Comparison of ENCODE assay signal across 9 mouse cellular contexts in the genomic region with DNA sequence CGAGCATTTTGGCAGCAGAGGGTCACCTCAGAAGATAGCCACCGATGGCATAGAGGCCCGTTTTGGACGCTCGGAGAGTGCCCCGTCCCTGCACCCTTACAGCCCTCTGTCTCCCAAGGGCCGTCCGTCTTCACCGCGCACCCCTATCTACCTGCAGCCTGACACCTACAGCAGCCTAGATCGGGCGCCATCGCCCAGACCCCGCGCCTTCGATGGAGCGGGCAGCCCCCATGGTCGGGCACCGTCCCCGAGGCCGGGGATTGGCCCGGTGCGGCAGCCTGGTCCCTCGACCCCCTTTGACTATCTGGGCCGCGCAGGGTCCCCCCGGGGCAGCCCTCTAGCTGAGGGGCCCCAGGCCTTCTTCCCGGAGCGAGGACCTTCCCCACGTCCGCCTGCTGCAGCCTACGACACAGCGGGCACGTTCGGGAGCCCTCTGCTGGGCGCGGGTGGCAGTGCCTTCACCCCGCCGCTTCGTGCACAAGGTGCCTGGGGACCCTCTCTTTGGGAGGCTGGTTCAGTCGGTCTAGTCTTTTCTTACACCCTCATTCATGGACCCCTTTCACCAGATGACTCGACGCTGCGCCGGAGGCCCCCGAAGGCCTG. TPM values are rescaled to one million over a fixed set of nuclear protein-coding genes. Genes with fewer than 3 reads are reported as not detected.
DNase-seq lines count a peak whose midpoint lies in the region; ATAC-seq and TF ChIP-seq lines count a peak whose summit lies in the region.
"Had no signal": no experiment of that assay in that cellular context is flagged by ENCODE, and none has a peak within 500 bp of the region (broad histone marks: within the 10 kb centered on the region; RNA-seq: fewer than 3 reads in every experiment).

No protein-coding gene starts in this region.

- peak; percentile 76 to 80 for DNase-seq in left cerebral cortex, adult 18-20 months (ENCODE audit: low spot score in 2 of 2)
- no peak for DNase-seq in left cerebral cortex, adult 11 months (ENCODE audit: low spot score)
- peak; percentile 88 for DNase-seq in cerebellum, postnatal 10 days
- DNase-seq in frontal cortex, postnatal 36 days (ENCODE audit: low spot score in 2 of 2) = peak; percentile 65 to 71
- peak; percentile 84 for DNase-seq in intestine, embryonic 14.5 days (ENCODE audit: low spot score)
- no peak for DNase-seq in limb, embryonic 14.5 days (ENCODE audit: low spot score)
- peak; percentile 45 for DNase-seq in midbrain, postnatal 0 days (ENCODE audit: low spot score)
- DNase-seq in stomach, postnatal 0 days (ENCODE audit: low spot score) = peak; percentile 71

- ATAC-seq in intestine, embryonic 14.5 days (replicated peaks; ENCODE audit: low FRiP score, low TSS enrichment, low read depth) = peak; percentile 69; the same call in 1 of the 2 replicates
- peak; percentile 75 for ATAC-seq in limb, embryonic 14.5 days (ENCODE audit: low FRiP score, low read depth)
- peak; percentile 82 for ATAC-seq in midbrain, postnatal 0 days (ENCODE audit: low FRiP score)
- peak; percentile 50 for ATAC-seq in stomach, postnatal 0 days (ENCODE audit: low FRiP score, low TSS enrichment)
- ATAC-seq: Patski had no signal

- no peak overlapping the region for H3K27ac ChIP-seq in intestine, embryonic 14.5 days (ENCODE audit: low read depth)
- H3K27ac ChIP-seq in limb, embryonic 14.5 days (replicated peaks; ENCODE audit: low read depth, low read length) = no peak overlapping the region
- no peak overlapping the region for H3K27ac ChIP-seq in midbrain, postnatal 0 days (ENCODE audit: low read depth, low read length)
- H3K27ac ChIP-seq in stomach, postnatal 0 days (replicated peaks) = no peak overlapping the region

- TF ChIP-seq POLR2A in limb, embryonic 14.5 days (IDR thresholded peaks at IDR 0.05; ENCODE audit: borderline replicate concordance, extremely low read depth, insufficient read depth, insufficient read length) = no peak

- TF ChIP-seq CTCF in midbrain, postnatal 0 days (IDR thresholded peaks at IDR 0.05) = peak; percentile 88
- TF ChIP-seq CTCF in stomach, postnatal 0 days (IDR thresholded peaks at IDR 0.05; ENCODE audit: low read depth) = peak; percentile 83

- H3K4me2 ChIP-seq in intestine, embryonic 14.5 days (ENCODE audit: low read length) = peak overlapping the region; percentile 60
- peak overlapping the region; percentile 75 for H3K4me2 ChIP-seq in limb, embryonic 14.5 days (replicated peaks; ENCODE audit: low read depth, low read length, severe bottlenecking)
- peak overlapping the region; percentile 62 for H3K4me2 ChIP-seq in midbrain, postnatal 0 days (ENCODE audit: low read depth, low read length, poor library complexity, severe bottlenecking)
- H3K4me2 ChIP-seq in stomach, postnatal 0 days (replicated peaks; ENCODE audit: low read depth) = peak overlapping the region; percentile 60

- no peaks in the 10 kb centered on the region for H3K9me3 ChIP-seq in intestine, embryonic 14.5 days (ENCODE audit: control insufficient read depth, low read length)
- no peaks in the 10 kb centered on the region for H3K9me3 ChIP-seq in limb, embryonic 14.5 days (ENCODE audit: control insufficient read depth, low read length)
- H3K9me3 ChIP-seq in midbrain, postnatal 0 days (ENCODE audit: low read length) = no peaks in the 10 kb centered on the region
- H3K9me3 ChIP-seq in stomach, postnatal 0 days (ENCODE audit: control insufficient read depth, low read length) = no peaks in the 10 kb centered on the region

- peak overlapping the region; percentile 26 for H3K4me3 ChIP-seq in intestine, embryonic 14.5 days (ENCODE audit: low read depth, low read length)
- H3K4me3 ChIP-seq in limb, embryonic 14.5 days (replicated peaks; ENCODE audit: low read length) = peak overlapping the region; percentile 40
- peak overlapping the region; percentile 41 for H3K4me3 ChIP-seq in midbrain, postnatal 0 days (ENCODE audit: low read depth, low read length)
- H3K4me3 ChIP-seq in stomach, postnatal 0 days (ENCODE audit: low read depth, low read length) = peak overlapping the region; percentile 33

- no peaks in the 10 kb centered on the region for H3K36me3 ChIP-seq in intestine, embryonic 14.5 days (ENCODE audit: control insufficient read depth, insufficient read depth, low read length)
- H3K36me3 ChIP-seq in limb, embryonic 14.5 days (ENCODE audit: control insufficient read depth, insufficient read depth, low read length) = peaks cover 6% of the 10 kb centered on the region; the same call in 1 of the 2 replicates
- no peaks in the 10 kb centered on the region for H3K36me3 ChIP-seq in midbrain, postnatal 0 days (ENCODE audit: insufficient read depth, low read length)
- 0 out of 2 replicates have a peak, but pooled peaks cover 3% of the 10 kb centered on the region for H3K36me3 ChIP-seq in stomach, postnatal 0 days (ENCODE audit: control insufficient read depth, insufficient read depth, low read length)

- H3K9ac ChIP-seq in intestine, embryonic 14.5 days (ENCODE audit: low read length) = peak overlapping the region; percentile 33
- peak overlapping the region; percentile 46 for H3K9ac ChIP-seq in limb, embryonic 14.5 days (ENCODE audit: low read depth, low read length, severe bottlenecking)
- H3K9ac ChIP-seq in midbrain, postnatal 0 days (replicated peaks; ENCODE audit: low read length, poor library complexity, severe bottlenecking) = peak overlapping the region; percentile 61
- H3K9ac ChIP-seq in stomach, postnatal 0 days (ENCODE audit: low read length) = peak overlapping the region; percentile 50; the same call in 1 of the 2 replicates

- no peaks in the 10 kb centered on the region for H3K4me1 ChIP-seq in intestine, embryonic 14.5 days (replicated peaks; ENCODE audit: control insufficient read depth, insufficient read depth, low read length)
- H3K4me1 ChIP-seq in limb, embryonic 14.5 days (ENCODE audit: control insufficient read depth, insufficient read depth, low read length) = no peaks in the 10 kb centered on the region; the same call in 1 of the 2 replicates
- H3K4me1 ChIP-seq in midbrain, postnatal 0 days (ENCODE audit: insufficient read depth, low read length) = no peaks in the 10 kb centered on the region
- peaks cover 2% of the 10 kb centered on the region; the same call in 1 of the 2 replicates for H3K4me1 ChIP-seq in stomach, postnatal 0 days (replicated peaks; ENCODE audit: control insufficient read depth, insufficient read depth)

- peaks cover 5% of the 10 kb centered on the region; the same call in 1 of the 2 replicates for H3K27me3 ChIP-seq in intestine, embryonic 14.5 days (replicated peaks; ENCODE audit: control insufficient read depth, insufficient read depth, low read length)
- H3K27me3 ChIP-seq in limb, embryonic 14.5 days (ENCODE audit: control insufficient read depth, insufficient read depth, low read length) = no peaks in the 10 kb centered on the region
- no peaks in the 10 kb centered on the region; the same call in 1 of the 2 replicates for H3K27me3 ChIP-seq in midbrain, postnatal 0 days (ENCODE audit: insufficient read depth, low read length)
- H3K27me3 ChIP-seq in stomach, postnatal 0 days (ENCODE audit: control insufficient read depth, insufficient read depth, low read length) = no peaks in the 10 kb centered on the region
- H3K27me3 ChIP-seq: Patski had no signal

- WGBS in intestine, embryonic 14.5 days = 17% methylated on average over 46 of the region's 46 CpGs
- 15% methylated on average over 44 of the region's 46 CpGs for WGBS in limb, embryonic 14.5 days
- 11% methylated on average over 43 of the region's 46 CpGs for WGBS in midbrain, postnatal 0 days
- 20% methylated on average over 46 of the region's 46 CpGs for WGBS in stomach, postnatal 0 days

- TF ChIP-seq EP300 in stomach, postnatal 0 days (optimal IDR thresholded peaks at IDR 0.05) = no peak

RNA-seq across cellular contexts. Expression of a gene that starts 10.4 kb away (rescaled TPM):
- total RNA-seq in left cerebral cortex, adult 18-20 months (2021) = 1 to 10 TPM; 8.2 to 9.6 TPM
- 4.4 and 4.9 TPM in 2 replicates for polyA plus RNA-seq in intestine, embryonic 14.5 days (2014; fragmentation: Nextera tagmentation; extraction: Ambion mirVana)
- polyA plus RNA-seq in limb, embryonic 14.5 days (2012; rRNA removed) = 33.8 and 39.3 TPM in 2 replicates
- polyA plus RNA-seq in limb, embryonic 14.5 days (2014; fragmentation: Nextera tagmentation; extraction: Ambion mirVana) = 15.3 and 16.8 TPM in 2 replicates
- total RNA-seq in midbrain, postnatal 0 days (2014; rRNA removed) = 0.52 and 1.0 TPM in 2 replicates
- polyA plus RNA-seq in midbrain, postnatal 0 days (2015; fragmentation: Nextera tagmentation; extraction: Ambion mirVana) = 1.5 and 2.0 TPM in 2 replicates
- 10.3 and 12.2 TPM in 2 replicates for polyA plus RNA-seq in stomach, postnatal 0 days (2015; fragmentation: Nextera tagmentation; extraction: Ambion mirVana)

RNA-seq across cellular contexts. Expression of a gene that starts 10.6 kb away (rescaled TPM):
- 10 to 100 TPM; 17.1 to 18.1 TPM for total RNA-seq in left cerebral cortex, adult 18-20 months (2021)
- polyA plus RNA-seq in intestine, embryonic 14.5 days (2014; fragmentation: Nextera tagmentation; extraction: Ambion mirVana) = 23.9 and 25.8 TPM in 2 replicates
- polyA plus RNA-seq in limb, embryonic 14.5 days (2012; rRNA removed) = 13.7 and 19.4 TPM in 2 replicates
- 25.2 and 28.7 TPM in 2 replicates for polyA plus RNA-seq in limb, embryonic 14.5 days (2014; fragmentation: Nextera tagmentation; extraction: Ambion mirVana)
- 8.7 and 14.0 TPM in 2 replicates for total RNA-seq in midbrain, postnatal 0 days (2014; rRNA removed)
- polyA plus RNA-seq in midbrain, postnatal 0 days (2015; fragmentation: Nextera tagmentation; extraction: Ambion mirVana) = 21.5 and 21.6 TPM in 2 replicates
- 13.4 and 13.6 TPM in 2 replicates for polyA plus RNA-seq in stomach, postnatal 0 days (2015; fragmentation: Nextera tagmentation; extraction: Ambion mirVana)

RNA-seq across cellular contexts. Expression of a gene that starts 11.9 kb away (rescaled TPM):
- total RNA-seq in left cerebral cortex, adult 18-20 months (2021) = 10 to 100 TPM; 32.2 to 36.4 TPM
- polyA plus RNA-seq in intestine, embryonic 14.5 days (2014; fragmentation: Nextera tagmentation; extraction: Ambion mirVana) = 11.3 and 13.3 TPM in 2 replicates
- 58.1 and 73.8 TPM in 2 replicates for polyA plus RNA-seq in limb, embryonic 14.5 days (2012; rRNA removed)
- polyA plus RNA-seq in limb, embryonic 14.5 days (2014; fragmentation: Nextera tagmentation; extraction: Ambion mirVana) = 11.3 and 12.6 TPM in 2 replicates
- total RNA-seq in midbrain, postnatal 0 days (2014; rRNA removed) = 63.0 and 68.3 TPM in 2 replicates
- polyA plus RNA-seq in midbrain, postnatal 0 days (2015; fragmentation: Nextera tagmentation; extraction: Ambion mirVana) = 22.9 and 26.6 TPM in 2 replicates
- polyA plus RNA-seq in stomach, postnatal 0 days (2015; fragmentation: Nextera tagmentation; extraction: Ambion mirVana) = 6.0 and 6.4 TPM in 2 replicates

RNA-seq across cellular contexts. Expression of a gene that starts 25.3 kb away (rescaled TPM):
- 10 to 100 TPM; 39.1 to 45.2 TPM for total RNA-seq in left cerebral cortex, adult 18-20 months (2021)
- polyA plus RNA-seq in intestine, embryonic 14.5 days (2014; fragmentation: Nextera tagmentation; extraction: Ambion mirVana) = 71.8 and 82.9 TPM in 2 replicates
- polyA plus RNA-seq in limb, embryonic 14.5 days (2012; rRNA removed) = 72.3 and 93.5 TPM in 2 replicates
- polyA plus RNA-seq in limb, embryonic 14.5 days (2014; fragmentation: Nextera tagmentation; extraction: Ambion mirVana) = 74.3 and 86.1 TPM in 2 replicates
- total RNA-seq in midbrain, postnatal 0 days (2014; rRNA removed) = 50.3 and 71.4 TPM in 2 replicates
- 67.7 and 71.0 TPM in 2 replicates for polyA plus RNA-seq in midbrain, postnatal 0 days (2015; fragmentation: Nextera tagmentation; extraction: Ambion mirVana)
- polyA plus RNA-seq in stomach, postnatal 0 days (2015; fragmentation: Nextera tagmentation; extraction: Ambion mirVana) = 32.8 and 36.9 TPM in 2 replicates

RNA-seq across cellular contexts. Expression of a gene that starts 34.0 kb away (rescaled TPM):
- total RNA-seq in left cerebral cortex, adult 18-20 months (2021) = 1 to 10 TPM; 3.5 to 4.3 TPM
- polyA plus RNA-seq in intestine, embryonic 14.5 days (2014; fragmentation: Nextera tagmentation; extraction: Ambion mirVana) = 2.4 and 3.4 TPM in 2 replicates
- polyA plus RNA-seq in limb, embryonic 14.5 days (2012; rRNA removed) = 11.5 and 12.8 TPM in 2 replicates
- polyA plus RNA-seq in limb, embryonic 14.5 days (2014; fragmentation: Nextera tagmentation; extraction: Ambion mirVana) = 12.5 and 15.2 TPM in 2 replicates
- total RNA-seq in midbrain, postnatal 0 days (2014; rRNA removed) = 1.2 and 1.9 TPM in 2 replicates
- 1.2 and 1.4 TPM in 2 replicates for polyA plus RNA-seq in midbrain, postnatal 0 days (2015; fragmentation: Nextera tagmentation; extraction: Ambion mirVana)
- polyA plus RNA-seq in stomach, postnatal 0 days (2015; fragmentation: Nextera tagmentation; extraction: Ambion mirVana) = 24.3 and 26.5 TPM in 2 replicates

Comparison
In these comparisons a context has a peak if more than half of its experiments do, and no peak if none do; other contexts are left out.
1. DNase-seq: peak in left cerebral cortex, adult 18-20 months (2 of 2), cerebellum, postnatal 10 days (2 of 2), frontal cortex, postnatal 36 days (2 of 2), intestine, embryonic 14.5 days (single experiment), midbrain, postnatal 0 days (single experiment) and stomach, postnatal 0 days (single experiment); none in left cerebral cortex, adult 11 months (single experiment) and limb, embryonic 14.5 days (single experiment).
2. Peak in every context shown above with its lines, with median percentiles within 50 percentile points of each other: ATAC-seq, H3K4me2 ChIP-seq, H3K4me3 ChIP-seq and H3K9ac ChIP-seq.